Mouse (Mus musculus): Measurements from ENCODE around the gene Med21. TPM values are rescaled to one million over a fixed set of nuclear protein-coding genes. Genes with fewer than 3 reads are reported as not detected.

Gene Med21
- total RNA-seq, 1 experiment, result 91.2 TPM

DNA sequence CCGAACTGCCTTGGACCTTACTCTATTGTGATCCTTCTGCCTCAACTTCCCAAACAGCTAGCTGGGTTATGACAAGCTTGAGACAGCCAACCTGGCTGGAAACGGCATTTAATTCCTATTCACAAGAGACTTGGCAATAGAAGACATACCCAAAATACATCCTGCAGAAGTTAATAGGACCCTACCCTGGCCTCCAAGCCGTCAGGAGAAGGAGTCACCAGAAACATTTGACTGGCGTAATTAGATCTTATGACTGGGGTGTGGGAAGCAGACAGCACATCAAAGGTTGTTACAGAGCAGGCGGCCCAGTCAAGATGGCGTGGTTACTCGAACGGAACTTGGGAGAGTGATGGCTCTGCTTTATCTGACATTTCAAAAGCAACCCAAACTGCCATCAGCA lies 10.5 kb upstream of the Med21 start:
- Histone ChIP-seq H3K36me3 (ENCODE audit: control insufficient read depth, insufficient read depth, low read length, poor library complexity, severe bottlenecking) (no peaks in the 10 kb centered on the region; the same call in 1 of the 2 replicates), H3K9me3 (ENCODE audit: control insufficient read depth, insufficient read depth, low read depth, low read length) (no peaks in the 10 kb centered on the region), H3K9ac (ENCODE audit: insufficient read depth, low read depth, low read length, poor library complexity, severe bottlenecking) (peak overlapping the region; percentile 19; the same call in 1 of the 2 replicates), H3K27ac (ENCODE audit: insufficient read depth, low read depth, low read length, poor library complexity, severe bottlenecking) (peak overlapping the region; percentile 58; the same call in 1 of the 2 replicates), H3K4me1 (ENCODE audit: control insufficient read depth in 2 of 2, insufficient read depth in 2 of 2, low read length in 2 of 2, poor library complexity in 1 of 2) (peaks cover 8 to 14% of the 10 kb centered on the region in 2 experiments), H3K4me3 (ENCODE audit: insufficient read depth in 1 of 2, low read depth in 1 of 2, low read length in 2 of 2, poor library complexity in 1 of 2, severe bottlenecking in 1 of 2) (peak overlapping the region; percentile 92 to 95)
- TF ChIP-seq MAFK (IDR thresholded peaks at IDR 0.05; ENCODE audit: insufficient read depth, low read depth, low read length) (no peak), HCFC1 (IDR thresholded peaks at IDR 0.05; ENCODE audit: borderline replicate concordance, insufficient read depth, low read length) (no peak), ZNF384 (IDR thresholded peaks at IDR 0.05; ENCODE audit: low read depth, low read length) (no peak), CHD2 (IDR thresholded peaks at IDR 0.05; ENCODE audit: low read depth, low read length) (no peak), ZC3H11A (IDR thresholded peaks at IDR 0.05; ENCODE audit: borderline replicate concordance, low read depth, low read length) (no peak)
- in situ Hi-C loops (cut with MboI; ENCODE audit: low sequenced_read_pairs in 2 of 2, unreplicated experiment in 2 of 2), result no loop called here
- peak; percentile 17 for DNase-seq (ENCODE audit: low read depth, low spot score)

DNA sequence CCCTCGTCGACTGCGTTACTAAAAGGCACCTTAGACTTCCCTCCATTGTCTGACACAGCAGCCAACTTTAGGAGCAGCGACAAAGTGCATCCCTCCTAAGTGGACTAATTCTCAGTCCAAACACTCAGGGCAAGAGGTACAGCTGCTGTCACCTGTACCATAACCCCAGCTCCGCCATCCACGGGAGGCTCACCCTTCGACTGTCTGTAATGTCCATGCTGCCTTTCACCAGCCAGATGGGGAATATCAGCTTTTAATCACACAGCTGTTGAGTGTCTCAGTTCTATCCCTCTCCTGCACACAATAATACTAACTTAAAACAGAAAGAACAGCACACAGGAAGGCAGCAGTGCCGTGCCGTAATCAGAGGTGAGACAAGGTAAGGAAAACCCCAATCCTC lies 9.9 kb upstream of the Med21 start:
- TF ChIP-seq ZNF384 (IDR thresholded peaks at IDR 0.05; ENCODE audit: low read depth, low read length) (no peak), HCFC1 (IDR thresholded peaks at IDR 0.05; ENCODE audit: borderline replicate concordance, insufficient read depth, low read length) (no peak), ZC3H11A (IDR thresholded peaks at IDR 0.05; ENCODE audit: borderline replicate concordance, low read depth, low read length) (no peak), CHD2 (IDR thresholded peaks at IDR 0.05; ENCODE audit: low read depth, low read length) (no peak), MAFK (IDR thresholded peaks at IDR 0.05; ENCODE audit: insufficient read depth, low read depth, low read length) (no peak)
- in situ Hi-C loops (cut with MboI; ENCODE audit: low sequenced_read_pairs in 2 of 2, unreplicated experiment in 2 of 2), result no loop called here
- Histone ChIP-seq H3K9ac (ENCODE audit: insufficient read depth, low read depth, low read length, poor library complexity, severe bottlenecking) (peak overlapping the region; percentile 19; the same call in 1 of the 2 replicates), H3K9me3 (ENCODE audit: control insufficient read depth, insufficient read depth, low read depth, low read length) (no peaks in the 10 kb centered on the region), H3K36me3 (ENCODE audit: control insufficient read depth, insufficient read depth, low read length, poor library complexity, severe bottlenecking) (no peaks in the 10 kb centered on the region; the same call in 1 of the 2 replicates), H3K27ac (ENCODE audit: insufficient read depth, low read depth, low read length, poor library complexity, severe bottlenecking) (peak overlapping the region; percentile 4; the same call in 1 of the 2 replicates), H3K4me3 (ENCODE audit: insufficient read depth in 1 of 2, low read depth in 1 of 2, low read length in 2 of 2, poor library complexity in 1 of 2, severe bottlenecking in 1 of 2) (peak overlapping the region; percentile 92 to 95), H3K4me1 (ENCODE audit: control insufficient read depth in 2 of 2, insufficient read depth in 2 of 2, low read length in 2 of 2, poor library complexity in 1 of 2) (peaks cover 8 to 12% of the 10 kb centered on the region in 2 experiments)
- no peak for DNase-seq (ENCODE audit: low read depth, low spot score)

DNA sequence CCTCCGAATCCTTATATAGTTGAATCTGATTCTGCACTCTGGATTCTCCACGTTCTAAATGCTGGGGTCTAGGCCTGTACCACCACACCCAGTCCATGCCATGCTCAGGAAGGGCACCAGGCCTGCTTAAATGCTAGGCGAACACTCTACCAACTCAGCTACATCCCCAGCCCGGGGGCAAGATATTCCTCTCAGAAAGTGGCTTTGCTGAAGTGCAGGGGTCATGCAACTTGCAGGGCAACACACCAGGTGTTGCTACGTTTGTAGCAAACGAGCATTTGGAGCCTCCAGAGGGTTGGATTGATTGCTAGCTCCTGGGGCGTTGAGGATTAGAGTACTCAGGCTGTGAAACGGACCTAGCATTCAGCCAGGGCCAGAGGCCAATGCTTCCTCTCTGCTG lies 9.2 kb upstream of the Med21 start:
- H3K9ac ChIP-seq (ENCODE audit: insufficient read depth, low read depth, low read length, poor library complexity, severe bottlenecking), result peak overlapping the region; percentile 95
- peak overlapping the region; percentile 98; the same call in 1 of the 2 replicates for H3K27ac ChIP-seq (ENCODE audit: insufficient read depth, low read depth, low read length, poor library complexity, severe bottlenecking)
- H3K4me1 ChIP-seq (ENCODE audit: control insufficient read depth in 2 of 2, insufficient read depth in 2 of 2, low read length in 2 of 2, poor library complexity in 1 of 2), result peaks cover 8 to 12% of the 10 kb centered on the region in 2 experiments
- H3K36me3 ChIP-seq (ENCODE audit: control insufficient read depth, insufficient read depth, low read length, poor library complexity, severe bottlenecking), result no peaks in the 10 kb centered on the region; the same call in 1 of the 2 replicates
- DNase-seq (ENCODE audit: low read depth, low spot score), result no peak
- H3K9me3 ChIP-seq (ENCODE audit: control insufficient read depth, insufficient read depth, low read depth, low read length), result no peaks in the 10 kb centered on the region
- H3K4me3 ChIP-seq (ENCODE audit: insufficient read depth in 1 of 2, low read depth in 1 of 2, low read length in 2 of 2, poor library complexity in 1 of 2, severe bottlenecking in 1 of 2), result peak overlapping the region; percentile 92 to 95
- TF ChIP-seq ZNF384 (IDR thresholded peaks at IDR 0.05; ENCODE audit: low read depth, low read length) (no peak), ZC3H11A (IDR thresholded peaks at IDR 0.05; ENCODE audit: borderline replicate concordance, low read depth, low read length) (no peak), CHD2 (IDR thresholded peaks at IDR 0.05; ENCODE audit: low read depth, low read length) (no peak), MAFK (IDR thresholded peaks at IDR 0.05; ENCODE audit: insufficient read depth, low read depth, low read length) (no peak), HCFC1 (IDR thresholded peaks at IDR 0.05; ENCODE audit: borderline replicate concordance, insufficient read depth, low read length) (no peak)
- in situ Hi-C loops (cut with MboI; ENCODE audit: low sequenced_read_pairs in 2 of 2, unreplicated experiment in 2 of 2), result no loop called here

GRCm38 (mm10) chr6:146633629-146634014 lies 8.7 kb upstream of the Med21 start:
- peaks cover 8 to 12% of the 10 kb centered on the region in 2 experiments for H3K4me1 ChIP-seq (ENCODE audit: control insufficient read depth in 2 of 2, insufficient read depth in 2 of 2, low read length in 2 of 2, poor library complexity in 1 of 2)
- in situ Hi-C loops (cut with MboI; ENCODE audit: low sequenced_read_pairs in 2 of 2, unreplicated experiment in 2 of 2), result no loop called here
- TF ChIP-seq HCFC1 (IDR thresholded peaks at IDR 0.05; ENCODE audit: borderline replicate concordance, insufficient read depth, low read length) (no peak), ZC3H11A (IDR thresholded peaks at IDR 0.05; ENCODE audit: borderline replicate concordance, low read depth, low read length) (no peak), MAFK (IDR thresholded peaks at IDR 0.05; ENCODE audit: insufficient read depth, low read depth, low read length) (no peak), ZNF384 (IDR thresholded peaks at IDR 0.05; ENCODE audit: low read depth, low read length) (no peak), CHD2 (IDR thresholded peaks at IDR 0.05; ENCODE audit: low read depth, low read length) (no peak)
- peak overlapping the region; percentile 95 for H3K9ac ChIP-seq (ENCODE audit: insufficient read depth, low read depth, low read length, poor library complexity, severe bottlenecking)
- no peaks in the 10 kb centered on the region; the same call in 1 of the 2 replicates for H3K36me3 ChIP-seq (ENCODE audit: control insufficient read depth, insufficient read depth, low read length, poor library complexity, severe bottlenecking)
- no peaks in the 10 kb centered on the region for H3K9me3 ChIP-seq (ENCODE audit: control insufficient read depth, insufficient read depth, low read depth, low read length)
- no peak for DNase-seq (ENCODE audit: low read depth, low spot score)
- peak overlapping the region; percentile 92 to 95 for H3K4me3 ChIP-seq (ENCODE audit: insufficient read depth in 1 of 2, low read depth in 1 of 2, low read length in 2 of 2, poor library complexity in 1 of 2, severe bottlenecking in 1 of 2)
- H3K27ac ChIP-seq (ENCODE audit: insufficient read depth, low read depth, low read length, poor library complexity, severe bottlenecking), result peak overlapping the region; percentile 98

Measured in ES-E14 (cell line).